ENCODE assay signal across 11 mouse cellular contexts in genomic region chr10:11517122-11517521, GRCm38 (mm10).
DNase-seq lines count a peak whose midpoint lies in the region; TF ChIP-seq lines count a peak whose summit lies in the region.
"Had no signal": no experiment of that assay in that cellular context is flagged by ENCODE, and none has a peak within 500 bp of the region (broad histone marks: within the 10 kb centered on the region; RNA-seq: fewer than 3 reads in every experiment).

No protein-coding gene starts in this region.

- H3K27ac ChIP-seq in CH12.LX (ENCODE audit: insufficient read depth, low read depth): no peak overlapping the region
- H3K27ac ChIP-seq: kidney, embryonic 15.5 days had no signal

- in situ Hi-C loops in CH12.LX (cut with MboI; ENCODE audit: low pct_ligation_motif_present, low pct_unique_long_range_greater_than_20kb, low sequenced_read_pairs): no loop called here

- DNase-seq in cerebellum, postnatal 14 days: peak; percentile 32 to 58
- no peak for DNase-seq in cerebellum, adult 11 months
- DNase-seq in left cerebral cortex, postnatal 4 days: peak; percentile 43
- DNase-seq in left cerebral cortex, postnatal 36 days (ENCODE audit: low spot score in 2 of 2): no peak
- DNase-seq in CH12.LX (ENCODE audit: extremely low read depth) (peak; percentile 30), WW6 (ENCODE audit: low read depth, low spot score) (peak; percentile 13)
- DNase-seq in gastrocnemius, postnatal 4 days (ENCODE audit: low spot score in 2 of 2): no peak
- DNase-seq in ovary, postnatal 14 days (ENCODE audit: low spot score): no peak
- DNase-seq: gastrocnemius, postnatal 14 days; lung, postnatal 36 days had no signal

- TF ChIP-seq EP300 in CH12.LX (IDR thresholded peaks at IDR 0.05; ENCODE audit: low read length): no peak

- dilution Hi-C loops in CH12.LX (cut with MboI; ENCODE audit: extremely low pct_ligation_motif_present, extremely low pct_unique_long_range_greater_than_20kb, low sequenced_read_pairs): no loop called here

- no peak for TF ChIP-seq POLR2A in CH12.LX (IDR thresholded peaks at IDR 0.05; ENCODE audit: low read depth, low read length)

- H3K4me3 ChIP-seq in CH12.LX (replicated peaks in 1 of 3; ENCODE audit: low read depth in 2 of 3, low read length in 2 of 3, poor library complexity in 1 of 3): no peak overlapping the region
- H3K4me3 ChIP-seq: kidney, embryonic 15.5 days had no signal

- intact Hi-C loops in left cerebral cortex, postnatal 4 days (cut with DNase I): no loop called here
- intact Hi-C loops in left cerebral cortex, postnatal 36 days (cut with DNase I): no loop called here

- H3K79me2 ChIP-seq in CH12.LX (replicated peaks; ENCODE audit: control insufficient read depth, extremely low read depth, insufficient read depth, poor library complexity, severe bottlenecking): no peaks in the 10 kb centered on the region

- no peak overlapping the region for H3K9ac ChIP-seq in CH12.LX (ENCODE audit: insufficient read depth, low read depth)
- H3K9ac ChIP-seq: kidney, embryonic 15.5 days had no signal

- H3K4me2 ChIP-seq in CH12.LX (ENCODE audit: insufficient read depth, low read depth, poor library complexity, severe bottlenecking): no peak overlapping the region
- H3K4me2 ChIP-seq: kidney, embryonic 15.5 days had no signal

- H3K36me3 ChIP-seq in CH12.LX (replicated peaks in 1 of 2; ENCODE audit: control insufficient read depth in 1 of 2, insufficient read depth in 1 of 2, low read length in 1 of 2): no peaks in the 10 kb centered on the region
- H3K36me3 ChIP-seq: kidney, embryonic 15.5 days had no signal

- no peak; the same call in none of the 2 replicates for TF ChIP-seq RAD21 in CH12.LX (IDR thresholded peaks at IDR 0.05; ENCODE audit: low read depth, low read length)

- H3K4me1 ChIP-seq in CH12.LX (ENCODE audit: control insufficient read depth in 1 of 2, insufficient read depth in 2 of 2): no peaks in the 10 kb centered on the region
- H3K4me1 ChIP-seq: kidney, embryonic 15.5 days had no signal

- H3K9me3 ChIP-seq in CH12.LX (replicated peaks; ENCODE audit: low read length): no peaks in the 10 kb centered on the region
- H3K9me3 ChIP-seq: kidney, embryonic 15.5 days had no signal

- peak; percentile 20 to 41; a peak in 2 of 4 replicates for TF ChIP-seq CTCF in CH12.LX (conservative IDR thresholded peaks at IDR 0.05 in 1 of 2, IDR thresholded peaks at IDR 0.05 in 1 of 2; ENCODE audit: low read depth in 2 of 2, low read length in 2 of 2)

- no peaks in the 10 kb centered on the region for H3K27me3 ChIP-seq in CH12.LX (replicated peaks)
- H3K27me3 ChIP-seq: kidney, embryonic 15.5 days had no signal

TF ChIP-seq in CH12.LX, 34 proteins besides CTCF, POLR2A, EP300 and RAD21:
- TF ChIP-seq SMC3 (IDR thresholded peaks at IDR 0.05; ENCODE audit: low read depth, low read length) (0 out of 2 replicates have a peak, but pooled peaks have one; percentile 7), CHD1 (IDR thresholded peaks at IDR 0.05; ENCODE audit: low read depth, low read length) (no peak)

Comparison
In these comparisons a context has a peak if more than half of its experiments do, and no peak if none do; other contexts are left out.
1. DNase-seq: peak in cerebellum, postnatal 14 days (2 of 2), left cerebral cortex, postnatal 4 days (single experiment), CH12.LX (single experiment) and WW6 (single experiment); none in cerebellum, adult 11 months (single experiment), left cerebral cortex, postnatal 36 days (0 of 2), gastrocnemius, postnatal 4 days (0 of 2) and ovary, postnatal 14 days (single experiment).